Comparison of ENCODE assay signal across 8 mouse cellular contexts in genomic region chr5:77265671-77266065, GRCm38 (mm10). TPM values are rescaled to one million over a fixed set of nuclear protein-coding genes. Genes with fewer than 3 reads are reported as not detected.
DNase-seq lines count a peak whose midpoint lies in the region; ATAC-seq lines count a peak whose summit lies in the region.

No protein-coding gene starts in this region.

- H3K4me3 ChIP-seq in hindbrain, embryonic 13.5 days: peak overlapping the region; percentile 94
- peak overlapping the region; percentile 11; the same call in 1 of the 2 replicates for H3K4me3 ChIP-seq in macrophage (ENCODE audit: inconsistent target)

- peak; percentile 63 for DNase-seq in R1 (ENCODE audit: low read depth, low spot score)
- peak; percentile 57 to 69 for DNase-seq in cerebellum, postnatal 10 days
- DNase-seq in frontal cortex, postnatal 36 days (ENCODE audit: low spot score in 2 of 2): peak; percentile 24 to 40
- peak; percentile 8 to 28 for DNase-seq in left cerebral cortex, adult 8-10 months (ENCODE audit: low spot score in 2 of 2)
- peak; percentile 38 to 40 for DNase-seq in right cerebral cortex, adult 2 months (ENCODE audit: low spot score in 2 of 2)
- DNase-seq in urinary bladder, postnatal 14 days (ENCODE audit: low spot score): peak; percentile 81

- H3K36me3 ChIP-seq in hindbrain, embryonic 13.5 days: peaks cover 16% of the 10 kb centered on the region
- H3K36me3 ChIP-seq in macrophage (ENCODE audit: inconsistent target): peaks cover 14% of the 10 kb centered on the region

- 2% methylated on average over 42 of the region's 53 CpGs for WGBS in hindbrain, embryonic 13.5 days
- under 1% methylated on average over 36 of the region's 53 CpGs for WGBS in macrophage (ENCODE audit: missing documents)

- peak overlapping the region; percentile 85 for H3K9ac ChIP-seq in hindbrain, embryonic 13.5 days

- peak; percentile 85 for ATAC-seq in hindbrain, embryonic 13.5 days (ENCODE audit: low FRiP score)

- no peaks in the 10 kb centered on the region for H3K27me3 ChIP-seq in hindbrain, embryonic 13.5 days

- H3K4me1 ChIP-seq in hindbrain, embryonic 13.5 days (replicated peaks): peaks cover 28% of the 10 kb centered on the region

- H3K79me2 ChIP-seq in macrophage (ENCODE audit: inconsistent target): peaks cover 40% of the 10 kb centered on the region

- peak overlapping the region; percentile 72 for H3K4me2 ChIP-seq in hindbrain, embryonic 13.5 days

- H3K9me3 ChIP-seq in hindbrain, embryonic 13.5 days: no peaks in the 10 kb centered on the region

- peak overlapping the region; percentile 90 for H3K27ac ChIP-seq in hindbrain, embryonic 13.5 days
- no peak overlapping the region for H3K27ac ChIP-seq in macrophage

RNA-seq across cellular contexts. Expression of gene Rest, which starts 0.4 kb away (rescaled TPM):
- polyA plus RNA-seq in hindbrain, embryonic 13.5 days (2015; fragmentation: Nextera tagmentation; extraction: Ambion mirVana): 9.8 and 10.1 TPM in 2 replicates
- 1 to 10 TPM; 3.9 to 4.9 (median 4.2) TPM for total RNA-seq in left cerebral cortex, adult 8-10 months (2022)
- 10 to 100 TPM in 24 of 26 experiments, 1 to 10 TPM in 2; 5.1 to 57.0 (median 25.0) TPM for total RNA-seq in macrophage (2018; cell fraction: chromatin; rRNA removed)
- total RNA-seq in macrophage (2018; cell fraction: cytosol; rRNA removed): 10 to 100 TPM; 21.6 to 48.5 (median 30.4) TPM
- total RNA-seq in macrophage (2018; cell fraction: nucleus; rRNA removed): 10 to 100 TPM; 14.9 to 77.8 (median 36.6) TPM
- polyA plus RNA-seq in macrophage (2018): 13.0 to 15.4 TPM (median 13.4 TPM) in 3 replicates

RNA-seq across cellular contexts. Expression of gene Noa1, which starts 44.2 kb away (rescaled TPM):
- 32.5 and 32.8 TPM in 2 replicates for polyA plus RNA-seq in hindbrain, embryonic 13.5 days (2015; fragmentation: Nextera tagmentation; extraction: Ambion mirVana)
- 10 to 100 TPM; 21.9 to 26.7 (median 25.0) TPM for total RNA-seq in left cerebral cortex, adult 8-10 months (2022)
- total RNA-seq in macrophage (2018; cell fraction: chromatin; rRNA removed): 10 to 100 TPM in 6 of 26 experiments, 1 to 10 TPM in 20; 2.4 to 16.2 (median 7.5) TPM
- total RNA-seq in macrophage (2018; cell fraction: cytosol; rRNA removed): 10 to 100 TPM in 22 of 26 experiments, 1 to 10 TPM in 4; 8.6 to 15.9 (median 11.5) TPM
- total RNA-seq in macrophage (2018; cell fraction: nucleus; rRNA removed): 10 to 100 TPM in 6 of 26 experiments, 1 to 10 TPM in 20; 3.2 to 13.7 (median 8.3) TPM
- polyA plus RNA-seq in macrophage (2018): 8.2 to 15.4 TPM (median 8.7 TPM) in 3 replicates

RNA-seq across cellular contexts. Expression of gene Polr2b, which starts 44.3 kb away (rescaled TPM):
- polyA plus RNA-seq in hindbrain, embryonic 13.5 days (2015; fragmentation: Nextera tagmentation; extraction: Ambion mirVana): 69.2 and 70.0 TPM in 2 replicates
- total RNA-seq in left cerebral cortex, adult 8-10 months (2022): 10 to 100 TPM; 46.3 to 52.1 (median 47.0) TPM
- total RNA-seq in macrophage (2018; cell fraction: chromatin; rRNA removed): 100 to 1,000 TPM in 1 of 26 experiments, 10 to 100 TPM in 25; 29.5 to 104 (median 65.3) TPM
- total RNA-seq in macrophage (2018; cell fraction: cytosol; rRNA removed): 10 to 100 TPM; 19.5 to 49.7 (median 28.9) TPM
- total RNA-seq in macrophage (2018; cell fraction: nucleus; rRNA removed): 10 to 100 TPM; 20.9 to 80.6 (median 33.4) TPM
- polyA plus RNA-seq in macrophage (2018): 27.8 to 77.7 TPM (median 32.7 TPM) in 3 replicates

RNA-seq across cellular contexts. Expression of gene Spink2, which starts 54.4 kb away (rescaled TPM):
- 1.1 and 2.4 TPM in 2 replicates for polyA plus RNA-seq in hindbrain, embryonic 13.5 days (2015; fragmentation: Nextera tagmentation; extraction: Ambion mirVana)
- total RNA-seq in left cerebral cortex, adult 8-10 months (2022): not detected
- not detected for total RNA-seq in macrophage (2018; cell fraction: chromatin; rRNA removed)
- total RNA-seq in macrophage (2018; cell fraction: cytosol; rRNA removed): not detected
- total RNA-seq in macrophage (2018; cell fraction: nucleus; rRNA removed): not detected
- not detected in 3 replicates for polyA plus RNA-seq in macrophage (2018)

Comparison
In these comparisons a context has a peak if more than half of its experiments do, and no peak if none do; other contexts are left out.
1. DNase-seq: peak in every context shown above with its lines; median percentile 81 in urinary bladder, postnatal 14 days; 63 in R1; 63 in cerebellum, postnatal 10 days; 39 in right cerebral cortex, adult 2 months; 32 in frontal cortex, postnatal 36 days; 18 in left cerebral cortex, adult 8-10 months.